Mouse (Mus musculus): ENCODE data around the gene Ncor2. TPM values are rescaled to one million over a fixed set of nuclear protein-coding genes. Genes with fewer than 3 reads are reported as not detected.

The Ncor2 gene
- polyA plus RNA-seq, 1 experiment, result 91.1 TPM

DNA sequence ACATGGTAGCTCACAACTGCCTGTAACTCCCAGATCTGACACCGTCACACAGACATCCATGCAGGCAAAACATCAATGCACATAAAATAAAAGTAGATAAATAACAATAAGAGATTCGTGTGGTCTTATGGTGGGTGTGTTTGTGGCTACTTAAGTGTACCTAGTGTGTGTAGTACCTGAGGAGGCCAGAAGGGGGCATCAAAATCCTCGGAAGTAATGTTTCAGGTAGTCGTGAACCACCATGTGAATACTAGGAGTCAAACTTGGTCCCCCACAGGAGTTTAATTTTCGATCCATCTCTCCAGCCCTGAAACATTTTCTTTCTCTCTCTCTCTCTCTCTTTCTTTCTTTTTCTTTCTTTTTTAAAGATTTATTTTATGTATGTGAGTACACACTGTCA is 192.8 kb downstream of the Ncor2 start:
- Histone ChIP-seq H3K79me2 (ENCODE audit: control insufficient read depth, insufficient read depth) (no peaks in the 10 kb centered on the region), H3K4me3 (ENCODE audit: insufficient read depth, poor library complexity, severe bottlenecking) (no peak overlapping the region), H3K79me3 (ENCODE audit: low read depth) (no peaks in the 10 kb centered on the region), H3ac (ENCODE audit: control insufficient read depth, insufficient read length, low read depth) (no peak overlapping the region), H3K36me3 (ENCODE audit: control insufficient read depth, insufficient read depth) (no peaks in the 10 kb centered on the region), H3K27me3 (ENCODE audit: control insufficient read depth, insufficient read depth, insufficient read length) (no peaks in the 10 kb centered on the region)
- TF ChIP-seq MYOG (IDR thresholded peaks at IDR 0.05; ENCODE audit: control insufficient read depth, extremely low read depth, insufficient read length), result no peak
- TF ChIP-seq FOSL1 (IDR thresholded peaks at IDR 0.05; ENCODE audit: insufficient read depth, low read length, poor library complexity, severe bottlenecking), result no peak
- TF ChIP-seq CTCF (IDR thresholded peaks at IDR 0.05; ENCODE audit: control insufficient read depth, insufficient read depth, insufficient read length), result no peak
- no peak for TF ChIP-seq MAX (IDR thresholded peaks at IDR 0.05)

DNA sequence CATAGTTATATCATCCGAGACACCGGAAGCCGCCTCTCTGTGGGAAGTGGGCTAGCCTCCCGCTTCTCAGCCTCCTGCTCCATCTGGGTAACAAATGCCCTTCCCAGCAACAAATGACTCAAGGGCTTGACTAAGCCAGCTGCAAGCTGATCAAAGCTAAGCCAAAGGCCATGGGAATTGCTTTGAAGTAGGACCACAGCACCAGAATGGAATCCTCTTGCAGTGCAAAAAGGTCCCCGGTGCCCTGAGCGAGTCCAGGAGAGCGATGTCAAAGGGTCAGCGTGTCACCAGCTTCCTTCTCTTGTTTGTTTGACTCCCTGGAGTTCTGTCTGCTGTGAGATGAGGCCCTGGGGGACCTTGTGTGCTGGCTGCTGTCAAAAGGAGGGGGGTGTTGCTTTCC is 209.2 kb downstream of the Ncor2 start:
- H3K79me3 ChIP-seq (ENCODE audit: low read depth), result no peaks in the 10 kb centered on the region
- no peak overlapping the region for H3ac ChIP-seq (ENCODE audit: control insufficient read depth, insufficient read length, low read depth)
- H3K27me3 ChIP-seq (ENCODE audit: control insufficient read depth, insufficient read depth, insufficient read length), result no peaks in the 10 kb centered on the region
- H3K79me2 ChIP-seq (ENCODE audit: control insufficient read depth, insufficient read depth), result no peaks in the 10 kb centered on the region
- no peak for TF ChIP-seq MYOG (IDR thresholded peaks at IDR 0.05; ENCODE audit: control insufficient read depth, extremely low read depth, insufficient read length)
- TF ChIP-seq MAX (IDR thresholded peaks at IDR 0.05), result no peak
- no peak for TF ChIP-seq MYOD1 (IDR thresholded peaks at IDR 0.05; ENCODE audit: control insufficient read depth, insufficient read length, low read depth)
- TF ChIP-seq CTCF (IDR thresholded peaks at IDR 0.05; ENCODE audit: control insufficient read depth, insufficient read depth, insufficient read length), result no peak
- TF ChIP-seq CEBPB (IDR thresholded peaks at IDR 0.05; ENCODE audit: low read depth), result no peak
- no peak for TF ChIP-seq USF1 (IDR thresholded peaks at IDR 0.05; ENCODE audit: low read depth)
- no peak for TF ChIP-seq FOSL1 (IDR thresholded peaks at IDR 0.05; ENCODE audit: insufficient read depth, low read length, poor library complexity, severe bottlenecking)
- no peaks in the 10 kb centered on the region for H3K36me3 ChIP-seq (ENCODE audit: control insufficient read depth, insufficient read depth)
- no peak overlapping the region for H3K4me3 ChIP-seq (ENCODE audit: insufficient read depth, poor library complexity, severe bottlenecking)

Other genes with a start within 250 kb of the Ncor2 start
- gene Rflna, start 176.0 kb downstream of the Ncor2 start, polyA plus RNA-seq (2012; fragmentation: generic; extraction: Trizol), result 0.19 TPM
- 31.4 TPM for gene Scarb1, start 161.9 kb upstream of the Ncor2 start, polyA plus RNA-seq (2012; fragmentation: generic; extraction: Trizol)
- 2.2 TPM for gene Gm10382, start 210.1 kb upstream of the Ncor2 start, polyA plus RNA-seq (2012; fragmentation: generic; extraction: Trizol)
- 918 TPM for gene Ubc, start 211.0 kb upstream of the Ncor2 start, polyA plus RNA-seq (2012; fragmentation: generic; extraction: Trizol)